Mouse (Mus musculus) limb, embryonic 10.5 days (tissue): ENCODE measurements around the gene Slc19a1. TPM values are rescaled to one million over a fixed set of nuclear protein-coding genes. Genes with fewer than 3 reads are reported as not detected.

Experiments used
- DNase-seq: peaks from one replicate; pipeline ENCODE4 v3.0.0-alpha.2; 2017; ENCODE audit warnings: low spot score
- H3K27ac ChIP-seq: fragments of 300-500 bp; sonication (generic); 2 replicates; pipeline ENCODE4 v1.5.1; 2016; ENCODE audit warnings: mild to moderate bottlenecking
- H3K27me3 ChIP-seq: fragments of 300-500 bp; sonication (generic); 2 replicates; pipeline ENCODE4 v1.6.1; 2016; ENCODE audit warnings: low read depth, mild to moderate bottlenecking; ENCODE audit not compliant: poor library complexity, severe bottlenecking
- H3K36me3 ChIP-seq: fragments of 300-500 bp; sonication (generic); 2 replicates; pipeline ENCODE4 v1.6.1; 2016; ENCODE audit warnings: mild to moderate bottlenecking, moderate library complexity
- H3K4me1 ChIP-seq: fragments of 300-500 bp; sonication (generic); 2 replicates; pipeline ENCODE4 v1.6.1; 2016
- H3K4me3 ChIP-seq: fragments of 300-500 bp; sonication (generic); 2 replicates; pipeline ENCODE4 v1.5.1; 2016; ENCODE audit warnings: mild to moderate bottlenecking, moderate library complexity
- H3K9me3 ChIP-seq: fragments of 300-500 bp; sonication (generic); replicated peaks from 2 replicates; pipeline ENCODE4 v1.6.1; 2016; ENCODE audit warnings: mild to moderate bottlenecking
- WGBS: fragments of 180-500 bp; shearing (Covaris S2); methylation state at CpG from one replicate; pipeline ENCODE4 v1.1.7; 2016; 5-methylcytosine and 5-hydroxymethylcytosine counted together
- polyA plus RNA-seq: library from polyadenylated mRNA; unstranded; fragments of >200 nt; fragmentation: Nextera tagmentation; extraction: Ambion mirVana; gene quantifications from 2 replicates; pipeline ENCODE4 v1.2.1, GENCODE M21; 2016

Slc19a1 gene
- polyA plus RNA-seq, 1 experiment from 2014 or later = 42.4 TPM

DNA sequence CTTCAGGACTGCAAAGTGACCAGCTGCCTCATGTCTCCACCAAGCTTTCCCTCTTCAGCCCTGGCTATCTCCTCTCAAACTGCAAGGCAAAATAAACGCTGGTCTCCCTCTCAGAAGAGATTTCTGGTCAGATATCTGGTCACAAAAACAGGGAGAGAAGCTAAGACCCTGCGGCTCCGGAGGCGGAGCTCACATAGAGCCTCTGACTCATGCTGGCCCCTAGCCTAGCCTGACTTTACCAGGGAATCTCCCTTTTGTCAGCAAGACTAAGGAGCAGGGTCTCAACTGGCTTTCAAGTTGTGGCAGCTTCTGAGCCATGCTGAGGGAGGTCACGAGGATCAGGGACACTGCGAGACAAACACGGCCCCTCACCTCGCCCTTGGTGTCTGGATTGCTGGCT, 57.3 kb downstream of the Slc19a1 start:
- H3K36me3 ChIP-seq = peaks cover 63% of the 10 kb centered on the region
- H3K4me3 ChIP-seq = no peak overlapping the region
- H3K27me3 ChIP-seq = no peaks in the 10 kb centered on the region
- DNase-seq = no peak
- no peak overlapping the region for H3K27ac ChIP-seq
- H3K9me3 ChIP-seq = no peaks in the 10 kb centered on the region
- H3K4me1 ChIP-seq = no peaks in the 10 kb centered on the region
- WGBS = 70% methylated on average over 8 of the region's 8 CpGs

DNA sequence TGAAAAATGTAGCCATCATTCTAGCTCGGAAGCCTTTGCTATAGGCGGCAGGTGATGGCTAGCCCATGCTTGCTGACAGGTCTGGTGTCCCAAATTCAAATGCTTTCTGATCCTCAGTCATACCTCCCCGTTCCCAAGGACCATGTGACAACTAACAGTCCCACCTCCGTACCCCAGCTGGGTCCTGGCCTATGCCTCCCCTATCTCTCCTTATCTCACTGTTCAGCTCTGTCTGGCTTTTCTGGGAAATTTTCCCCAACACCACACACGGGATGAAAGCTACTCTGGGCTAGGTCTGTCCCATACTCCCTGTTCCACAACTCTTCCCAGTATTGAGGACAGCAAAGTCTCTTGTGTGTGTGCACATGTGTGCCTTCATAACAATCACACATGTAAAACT, 58.0 kb downstream of the Slc19a1 start:
- DNase-seq = no peak
- H3K27ac ChIP-seq = no peak overlapping the region

DNA sequence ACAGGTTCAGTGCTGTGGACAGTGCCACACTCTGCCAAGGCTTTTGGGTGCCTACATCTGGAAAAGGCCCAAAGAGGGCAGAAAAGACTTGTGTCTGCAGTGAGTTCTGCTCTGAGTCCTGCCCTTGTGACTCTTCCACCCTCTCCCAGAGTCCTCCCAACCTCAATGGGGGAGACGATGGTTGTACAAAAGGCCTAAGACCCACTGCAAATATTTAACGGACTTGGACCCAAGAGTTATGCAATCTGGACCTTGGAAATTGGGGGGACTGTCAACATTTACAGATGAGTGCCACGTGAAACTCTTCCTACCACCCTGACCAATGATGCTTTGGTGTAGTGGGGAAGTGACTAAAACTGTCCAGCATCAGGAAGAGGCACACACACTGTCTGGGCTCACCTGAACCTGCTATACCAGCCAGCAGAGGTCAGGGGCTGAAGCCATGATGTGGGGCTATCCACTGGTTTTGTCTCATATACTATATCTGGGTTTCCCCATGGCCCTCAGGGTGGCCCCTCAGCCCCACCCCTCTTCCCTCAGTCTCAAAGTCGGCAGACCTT, 59.6 kb downstream of the Slc19a1 start:
- WGBS = 84% methylated on average over 4 of the region's 4 CpGs
- no peak overlapping the region for H3K27ac ChIP-seq
- H3K4me3 ChIP-seq = no peak overlapping the region
- H3K27me3 ChIP-seq = no peaks in the 10 kb centered on the region
- H3K36me3 ChIP-seq = peaks cover 60% of the 10 kb centered on the region
- no peaks in the 10 kb centered on the region for H3K9me3 ChIP-seq
- no peak for DNase-seq
- no peaks in the 10 kb centered on the region for H3K4me1 ChIP-seq

More for the DNA sequence above, 58.0 kb downstream of the Slc19a1 start:
- Histone ChIP-seq H3K4me3 (no peak overlapping the region), H3K9me3 (no peaks in the 10 kb centered on the region), H3K27me3 (no peaks in the 10 kb centered on the region), H3K36me3 (peaks cover 62% of the 10 kb centered on the region), H3K4me1 (no peaks in the 10 kb centered on the region)
- WGBS = 87% methylated on average over 5 of the region's 5 CpGs

DNA sequence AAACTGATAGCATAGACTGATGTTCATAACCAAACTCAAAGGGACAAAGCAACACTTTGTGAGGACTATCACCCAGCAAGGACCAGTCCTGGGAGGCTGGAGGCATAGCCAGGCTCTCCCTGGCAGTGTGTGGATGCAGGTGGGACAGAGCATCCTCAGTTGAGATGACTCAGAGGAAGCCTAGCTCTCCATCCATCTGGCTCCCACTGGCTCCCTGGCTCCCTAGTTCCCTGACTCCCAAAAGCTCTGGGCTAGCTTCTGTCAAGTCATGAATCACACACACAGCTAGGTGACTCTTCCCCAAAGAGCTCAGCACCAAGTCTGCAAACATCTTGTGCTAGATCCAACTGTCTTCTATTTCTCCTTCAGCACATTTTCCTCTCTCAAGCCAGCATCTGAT, 61.8 kb downstream of the Slc19a1 start:
- H3K36me3 ChIP-seq = peaks cover 46% of the 10 kb centered on the region
- H3K27ac ChIP-seq = no peak overlapping the region
- H3K4me3 ChIP-seq = no peak overlapping the region
- no peak for DNase-seq
- 0 out of 2 replicates have a peak, but pooled peaks cover 1% of the 10 kb centered on the region for H3K4me1 ChIP-seq
- H3K9me3 ChIP-seq = no peaks in the 10 kb centered on the region
- H3K27me3 ChIP-seq = no peaks in the 10 kb centered on the region

DNA sequence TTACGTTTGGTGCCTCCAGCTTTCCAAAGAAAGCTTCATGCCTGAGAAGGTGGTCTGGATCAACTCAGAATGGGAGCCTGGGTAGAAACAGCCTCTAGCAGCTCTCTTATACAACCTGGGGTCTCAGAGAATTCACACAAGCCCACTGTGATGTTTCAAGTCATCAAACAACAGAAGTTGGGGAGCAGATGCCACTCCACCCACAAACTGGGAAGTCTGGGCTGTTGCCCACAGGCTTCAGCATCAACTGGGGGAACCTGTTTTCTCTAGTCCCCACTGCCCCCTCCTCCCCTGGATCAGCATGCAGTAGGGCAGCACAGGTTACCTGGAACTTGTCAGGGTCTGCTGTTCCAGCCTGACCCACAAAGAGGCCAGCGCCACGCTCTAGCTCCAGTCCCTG, 63.6 kb downstream of the Slc19a1 start:
- Histone ChIP-seq H3K27me3 (no peaks in the 10 kb centered on the region), H3K36me3 (peaks cover 43% of the 10 kb centered on the region), H3K4me1 (0 out of 2 replicates have a peak, but pooled peaks cover 3% of the 10 kb centered on the region), H3K27ac (no peak overlapping the region), H3K9me3 (no peaks in the 10 kb centered on the region), H3K4me3 (no peak overlapping the region)
- 95% methylated on average over 3 of the region's 3 CpGs for WGBS
- DNase-seq = no peak

DNA sequence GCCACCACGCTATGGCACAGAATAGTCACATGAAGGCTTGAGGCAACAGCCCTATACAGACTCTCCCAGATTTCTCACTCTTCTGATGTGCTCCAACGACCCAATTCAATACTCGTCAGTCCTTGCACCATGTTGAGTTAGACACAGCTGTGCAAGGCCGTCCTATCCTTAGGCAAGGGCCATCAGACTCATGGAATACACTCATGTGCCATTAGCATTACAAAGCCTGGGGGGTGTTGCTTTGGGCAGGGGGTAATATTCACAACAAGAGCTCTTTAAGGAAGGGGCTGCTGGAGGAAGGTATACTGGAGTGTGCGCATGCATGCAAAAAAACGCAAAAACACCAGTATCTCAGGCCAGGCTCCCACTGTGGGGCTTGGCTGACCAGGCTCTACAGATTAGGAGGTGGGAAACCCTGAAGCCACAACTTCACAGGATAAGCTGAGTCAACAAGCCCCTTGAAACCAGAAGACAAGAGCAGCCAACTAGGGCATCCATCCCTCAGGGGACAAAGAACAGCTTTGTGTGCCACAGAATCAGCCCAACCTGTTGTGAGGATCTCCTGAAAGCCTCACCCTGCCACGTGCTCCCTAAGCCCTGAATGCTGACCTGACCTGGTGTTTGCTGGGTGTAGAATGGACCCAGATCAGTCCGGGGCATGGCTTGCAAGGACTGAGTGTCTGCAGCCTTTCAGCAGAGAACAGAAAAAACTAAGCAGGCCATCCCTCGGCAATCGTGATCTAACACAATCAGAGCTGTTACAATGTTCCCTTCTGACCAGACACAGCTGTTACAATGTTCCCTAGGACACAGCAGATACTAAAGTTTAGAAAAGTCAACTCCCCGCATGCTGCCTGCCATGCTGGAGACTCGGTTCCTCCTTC, 65.2 kb downstream of the Slc19a1 start:
- Histone ChIP-seq H3K9me3 (no peaks in the 10 kb centered on the region), H3K36me3 (peaks cover 38% of the 10 kb centered on the region), H3K4me3 (no peak overlapping the region), H3K4me1 (0 out of 2 replicates have a peak, but pooled peaks cover 3% of the 10 kb centered on the region), H3K27ac (no peak overlapping the region), H3K27me3 (no peaks in the 10 kb centered on the region)
- no peak for DNase-seq
- WGBS = 80% methylated on average over 12 of the region's 12 CpGs

DNA sequence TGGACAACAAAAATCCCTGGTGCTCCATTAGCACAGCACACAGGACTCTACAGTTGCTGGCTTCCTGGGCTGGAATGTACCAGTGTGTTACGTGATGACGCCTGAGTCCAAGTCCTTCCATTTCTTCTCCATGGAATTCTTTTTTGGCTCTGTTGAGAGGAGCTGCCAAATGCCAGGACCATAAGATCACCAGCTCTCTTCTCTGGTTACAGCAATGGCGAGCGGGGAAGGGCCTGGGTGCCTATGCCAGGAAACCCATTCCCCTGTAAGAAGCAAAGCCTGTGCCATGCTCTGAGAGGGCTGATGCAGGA, 65.8 kb downstream of the Slc19a1 start:
- Histone ChIP-seq H3K4me3 (no peak overlapping the region), H3K4me1 (0 out of 2 replicates have a peak, but pooled peaks cover 3% of the 10 kb centered on the region), H3K9me3 (no peaks in the 10 kb centered on the region), H3K27me3 (no peaks in the 10 kb centered on the region), H3K27ac (no peak overlapping the region), H3K36me3 (peaks cover 32% of the 10 kb centered on the region)
- DNase-seq = no peak
- WGBS = 94% methylated on average over 4 of the region's 4 CpGs

DNA sequence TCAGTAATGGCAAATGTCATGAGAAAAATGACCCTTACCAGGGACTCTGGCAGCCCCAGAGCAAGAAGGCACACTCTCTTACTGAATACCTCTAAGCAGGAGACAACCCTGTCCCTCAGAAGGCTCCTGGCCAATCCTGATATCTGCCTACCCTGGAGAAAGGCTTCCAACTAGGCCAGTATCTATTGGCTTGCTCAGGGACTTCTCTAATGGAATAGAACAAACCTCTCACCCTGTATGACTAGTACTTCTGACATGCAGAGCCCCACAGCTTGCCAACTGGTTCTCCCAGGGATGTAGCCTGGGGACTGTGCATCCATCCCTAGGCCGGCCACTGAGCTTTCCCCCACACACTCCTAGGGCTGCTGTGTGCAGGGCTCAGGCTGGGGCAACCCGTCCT, 66.6 kb downstream of the Slc19a1 start:
- Histone ChIP-seq H3K27ac (no peak overlapping the region), H3K4me1 (0 out of 2 replicates have a peak, but pooled peaks cover 3% of the 10 kb centered on the region), H3K27me3 (no peaks in the 10 kb centered on the region), H3K4me3 (no peak overlapping the region), H3K36me3 (peaks cover 26% of the 10 kb centered on the region), H3K9me3 (no peaks in the 10 kb centered on the region)
- 80% methylated on average over 2 of the region's 2 CpGs for WGBS
- DNase-seq = no peak

DNA sequence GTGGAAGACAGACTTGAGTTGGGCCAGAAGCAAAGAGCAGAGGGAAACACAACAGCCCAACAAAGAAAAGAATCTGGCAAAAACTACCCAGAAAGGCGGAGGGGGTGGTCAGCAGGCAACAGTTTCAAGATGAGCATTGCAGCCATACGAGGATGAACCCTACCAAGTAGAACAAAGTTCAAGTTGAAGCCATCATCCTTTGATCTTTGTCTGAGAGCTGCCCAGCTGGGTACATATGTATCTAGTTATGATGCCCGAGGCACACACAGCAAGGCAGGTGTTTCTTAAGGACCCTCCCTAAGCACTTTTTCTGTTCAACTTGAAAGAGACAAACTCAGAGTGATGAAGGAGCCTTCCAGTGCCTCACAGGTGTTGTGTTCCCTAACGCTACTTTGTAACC, 67.7 kb downstream of the Slc19a1 start:
- Histone ChIP-seq H3K9me3 (no peaks in the 10 kb centered on the region), H3K4me3 (no peak overlapping the region), H3K27ac (no peak overlapping the region), H3K36me3 (peaks cover 16% of the 10 kb centered on the region), H3K4me1 (0 out of 2 replicates have a peak, but pooled peaks cover 3% of the 10 kb centered on the region), H3K27me3 (no peaks in the 10 kb centered on the region)
- DNase-seq = no peak
- WGBS = 82% methylated on average over 4 of the region's 4 CpGs

DNA sequence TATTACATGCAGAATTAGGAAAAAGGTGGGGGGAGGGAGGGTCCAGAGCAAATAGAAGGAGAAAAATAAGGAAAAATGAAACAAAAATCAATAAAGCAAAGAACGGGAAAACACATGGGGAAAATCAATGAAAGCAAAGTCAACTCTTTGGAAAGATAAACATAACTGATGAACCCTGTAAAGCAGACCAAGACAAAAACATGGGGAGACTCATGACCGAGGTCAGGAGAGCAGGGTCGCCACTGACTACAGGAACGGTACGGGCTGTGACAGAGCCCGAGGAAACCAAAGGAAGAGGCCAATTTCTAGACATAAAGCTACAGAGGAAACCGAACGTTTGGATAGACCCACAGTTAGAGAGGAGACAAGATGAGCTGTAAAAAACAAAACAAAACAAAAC, 71.6 kb downstream of the Slc19a1 start:
- Histone ChIP-seq H3K9me3 (no peaks in the 10 kb centered on the region), H3K36me3 (no peaks in the 10 kb centered on the region), H3K27ac (no peak overlapping the region), H3K27me3 (no peaks in the 10 kb centered on the region), H3K4me1 (0 out of 2 replicates have a peak, but pooled peaks cover 6% of the 10 kb centered on the region), H3K4me3 (no peak overlapping the region)
- WGBS = 82% methylated on average over 8 of the region's 8 CpGs
- DNase-seq = no peak

DNA sequence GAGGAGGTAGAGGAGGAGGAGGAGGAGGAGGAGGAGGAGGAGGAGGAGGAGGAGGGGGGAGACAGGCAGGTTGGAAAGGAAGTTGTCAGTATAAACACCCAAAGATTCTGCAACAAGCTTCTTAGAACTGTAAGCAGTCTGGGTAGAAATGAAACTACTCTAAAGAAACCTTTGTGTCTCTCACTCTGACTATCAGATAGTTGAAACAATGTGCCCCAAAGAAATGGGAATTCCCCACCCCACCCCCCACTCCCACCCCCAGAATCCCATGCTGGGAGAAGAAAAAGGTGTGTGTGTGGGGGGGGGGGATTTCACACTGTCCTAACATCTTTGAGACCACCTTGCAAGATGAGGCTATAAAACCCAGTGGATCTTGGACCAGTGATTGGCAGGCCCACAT, 72.3 kb downstream of the Slc19a1 start:
- Histone ChIP-seq H3K36me3 (no peaks in the 10 kb centered on the region), H3K27me3 (no peaks in the 10 kb centered on the region), H3K4me1 (0 out of 2 replicates have a peak, but pooled peaks cover 3% of the 10 kb centered on the region), H3K4me3 (no peak overlapping the region), H3K27ac (no peak overlapping the region), H3K9me3 (no peaks in the 10 kb centered on the region)
- DNase-seq = no peak

DNA sequence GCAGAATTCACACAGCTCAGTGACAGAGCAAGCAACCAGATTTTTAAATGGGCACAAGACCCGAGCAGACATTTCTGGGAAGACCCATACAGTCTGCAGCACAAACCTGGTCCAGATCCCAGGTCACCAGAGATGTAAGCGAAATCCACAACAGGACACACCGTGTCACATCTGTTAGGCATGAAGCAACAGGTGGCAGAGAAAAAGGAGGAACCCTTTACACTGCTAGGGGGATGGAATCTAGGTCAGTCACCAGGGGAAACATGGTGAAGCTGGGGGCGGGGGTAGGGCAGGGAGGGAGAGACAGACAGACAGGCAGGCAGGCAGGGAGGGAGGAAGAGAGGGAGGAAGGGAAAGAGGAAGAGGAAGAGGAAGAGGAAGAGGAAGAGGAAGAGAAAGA, 76.1 kb downstream of the Slc19a1 start:
- WGBS = 92% methylated on average over 4 of the region's 4 CpGs
- H3K27ac ChIP-seq = no peak overlapping the region
- no peak overlapping the region for H3K4me3 ChIP-seq
- H3K4me1 ChIP-seq = peaks cover 31% of the 10 kb centered on the region
- H3K27me3 ChIP-seq = no peaks in the 10 kb centered on the region
- no peak for DNase-seq
- no peaks in the 10 kb centered on the region for H3K9me3 ChIP-seq
- peaks cover 7% of the 10 kb centered on the region; the same call in 1 of the 2 replicates for H3K36me3 ChIP-seq

DNA sequence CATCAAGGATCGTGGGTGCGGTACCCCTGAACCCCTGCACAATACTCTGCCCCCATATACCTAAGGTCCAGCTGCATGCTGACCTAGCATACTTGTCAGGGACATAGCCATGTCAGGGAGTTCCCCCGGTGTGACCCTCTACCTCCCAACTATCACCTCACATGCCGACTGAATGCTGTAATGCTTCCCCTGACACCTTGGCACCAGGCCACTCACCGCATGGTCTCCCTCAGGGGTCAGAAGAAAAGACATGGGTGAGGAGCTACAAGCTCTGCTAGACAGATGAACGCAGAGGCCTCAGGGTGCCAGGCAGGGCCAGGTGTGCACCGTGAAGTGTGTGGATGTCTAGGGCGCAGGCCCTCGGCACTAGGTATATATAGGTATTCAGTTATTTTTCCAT, 78.0 kb downstream of the Slc19a1 start:
- Histone ChIP-seq H3K27me3 (no peaks in the 10 kb centered on the region), H3K4me3 (no peak overlapping the region), H3K36me3 (peaks cover 8% of the 10 kb centered on the region; the same call in 1 of the 2 replicates), H3K4me1 (peaks cover 41% of the 10 kb centered on the region), H3K9me3 (no peaks in the 10 kb centered on the region), H3K27ac (no peak overlapping the region)
- DNase-seq = no peak
- WGBS = 95% methylated on average over 9 of the region's 9 CpGs
